Mouse (Mus musculus) cerebellum, postnatal 4 days (tissue): ENCODE data around the gene Cst11.
"Not testable (repeated sequence)": the region's sequence is repeated elsewhere in the genome, so short reads cannot be mapped to it uniquely, and the experiment has no call there.

Experiments
- DNase-seq, 2 experiments: peaks; one replicate each; pipeline ENCODE4 v3.0.0; 2022; ENCODE audit warnings: low spot score in 2 of 2, mixed read lengths in 1 of 2

Cst11 gene

DNA sequence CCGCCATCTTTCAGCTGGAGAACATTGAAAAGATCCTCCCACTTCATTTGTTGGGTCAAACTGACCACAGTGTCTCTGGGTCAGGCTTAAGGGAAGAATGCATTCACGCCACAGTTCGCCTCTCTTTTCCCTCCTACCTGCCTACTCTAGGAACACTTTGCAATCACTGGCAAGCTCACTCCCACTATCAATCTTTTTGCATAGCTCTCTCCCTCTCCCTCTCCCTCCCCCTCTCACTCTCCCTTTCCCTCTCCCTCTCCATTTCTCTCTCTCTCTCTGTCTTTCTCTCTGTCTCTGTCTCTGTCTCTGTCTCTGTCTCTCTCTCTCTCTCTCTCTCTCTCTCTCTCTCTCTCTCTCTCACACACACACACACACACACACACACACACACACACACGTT is at the start of gene Cst11:
TSS of gene Cst11 (minus strand) at position 101 of the 400 bp plus-strand sequence.
- DNase-seq, result not testable (repeated sequence)

DNA sequence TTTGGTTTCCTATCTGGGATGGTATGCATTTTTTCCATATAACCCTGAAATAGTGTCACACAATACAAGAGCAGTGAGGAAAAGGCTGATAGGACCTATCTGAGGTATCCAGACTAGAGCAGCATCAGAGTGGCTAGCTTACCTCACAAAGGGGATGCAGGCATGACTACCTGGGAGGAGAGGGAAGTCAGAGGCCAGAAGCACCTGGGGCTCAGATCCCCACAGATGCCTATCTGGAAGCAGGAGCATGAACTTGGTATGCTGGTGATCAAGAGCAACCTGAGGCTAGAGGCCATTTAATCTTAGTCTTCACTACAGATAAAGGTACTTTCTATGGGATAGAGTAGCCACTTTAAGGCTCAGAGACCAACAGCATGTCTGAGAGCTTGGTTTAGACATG is 48.6 kb upstream of the Cst11 start, which contains the start of gene Cst13:
TSS of gene Cst13 (plus strand) at position 173 of the 400 bp plus-strand sequence.
- DNase-seq, result no peak

DNA sequence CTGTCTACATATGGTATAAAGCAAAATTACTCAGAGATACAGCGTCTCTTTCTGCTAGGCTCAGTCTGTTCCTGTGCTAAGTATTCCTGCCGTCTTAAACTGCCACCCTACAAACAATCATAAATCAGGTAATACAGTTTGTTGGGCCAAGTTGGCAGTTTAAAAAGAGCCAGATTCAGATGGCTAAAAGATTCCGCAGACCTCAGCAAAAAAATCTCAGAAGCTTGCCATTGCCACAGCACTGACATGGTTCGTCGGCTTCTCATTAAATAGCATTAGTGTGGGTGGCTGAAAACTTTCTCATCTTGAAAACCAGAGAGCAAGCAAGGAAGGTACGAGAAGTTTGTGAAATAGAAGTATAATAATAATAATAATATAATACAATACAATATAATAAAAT is 35.4 kb upstream of the Cst11 start:
- no peak for DNase-seq

GRCm38 (mm10) chr2:148801491-148801921 is 30.2 kb upstream of the Cst11 start:
- DNase-seq, result peak in 1 of 2 experiments; percentile 4

DNA sequence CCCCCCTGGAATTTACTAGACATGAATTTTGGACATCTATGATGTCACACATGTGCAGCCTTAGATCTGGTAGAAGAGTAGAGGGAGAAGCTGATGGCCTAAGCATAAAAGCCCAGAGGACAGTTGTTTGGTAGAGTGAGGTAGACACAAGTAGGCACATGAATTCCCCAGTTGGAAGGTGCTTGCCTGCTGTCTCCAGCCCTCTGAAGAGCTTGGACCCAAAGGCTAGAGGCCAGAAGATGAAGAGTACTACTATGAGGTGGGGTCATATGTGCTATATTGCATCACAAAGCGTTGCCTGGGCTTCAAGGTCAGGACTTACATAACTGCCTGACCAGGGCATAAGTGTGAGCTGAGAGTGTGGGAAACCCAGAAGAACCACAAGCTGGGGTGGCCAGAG is 27.2 kb upstream of the Cst11 start, which contains the start of gene Cst8:
TSS of gene Cst8 (plus strand) at position 301 of the 400 bp plus-strand sequence.
- no peak for DNase-seq

DNA sequence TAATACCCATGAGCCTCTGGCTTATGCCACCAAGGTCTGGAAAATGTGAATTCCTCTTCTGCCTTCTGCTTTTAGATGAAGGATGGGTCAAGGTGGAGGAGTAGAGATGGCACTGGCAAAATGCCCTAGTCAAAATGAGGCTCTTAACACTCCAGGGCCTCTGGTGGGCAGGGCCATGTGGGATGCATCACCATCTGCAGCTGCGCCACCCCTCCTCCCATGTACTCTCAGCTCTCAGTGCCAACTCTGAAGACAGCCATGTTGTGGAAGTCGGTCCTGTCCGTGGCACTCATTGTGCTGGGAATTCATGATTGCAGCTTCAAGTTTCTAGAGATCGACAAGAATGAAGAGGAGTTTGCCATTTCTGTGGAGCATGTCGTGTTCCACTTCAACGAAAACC is 17.8 kb upstream of the Cst11 start, which contains the start of gene Cst12:
TSS of gene Cst12 (plus strand) at position 220 of the 400 bp plus-strand sequence.
- no peak for DNase-seq

- DNase-seq, result no peak
Measured at GRCm38 (mm10) chr2:148781709-148782108, 10.4 kb upstream of the Cst11 start, which contains the start of gene 8030411F24Rik. 8030411F24Rik (plus strand) TSS chr2:148782009.

DNA sequence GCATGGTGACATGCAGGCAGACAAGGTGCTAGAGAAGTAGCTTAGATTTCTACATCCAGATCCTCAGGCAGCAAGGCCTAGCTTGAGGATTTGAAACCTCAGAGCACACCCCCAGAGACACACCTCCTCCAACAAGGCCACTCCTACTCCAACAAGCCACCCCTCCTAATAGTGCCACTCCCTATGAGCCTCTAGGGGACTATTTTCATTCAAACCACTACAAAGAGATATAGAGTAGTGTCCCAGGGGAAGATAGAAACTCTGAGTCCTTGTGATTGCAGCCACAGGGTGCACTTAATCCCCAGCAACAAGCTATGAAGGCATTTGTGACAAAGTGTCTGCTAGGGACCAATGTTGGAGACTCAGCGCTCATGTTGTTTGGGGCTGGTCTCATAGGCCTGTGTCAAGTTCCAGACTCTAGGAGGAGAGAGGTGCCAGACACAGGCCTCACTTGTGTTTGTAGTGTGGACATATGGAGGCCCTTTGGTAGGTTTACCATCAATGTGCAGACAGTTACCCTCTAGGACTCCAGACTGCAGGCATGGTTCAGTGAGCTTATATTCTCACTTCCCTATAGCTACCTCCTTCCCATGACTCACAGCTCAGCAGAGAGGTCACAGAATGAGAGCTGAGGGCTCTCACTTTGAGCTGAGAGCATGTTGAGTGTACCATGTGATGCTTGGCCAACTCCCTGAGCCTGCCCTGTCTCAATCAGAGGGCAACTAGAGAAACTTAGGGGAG is 7.5 kb downstream of the Cst11 start:
- DNase-seq, result no peak

DNA sequence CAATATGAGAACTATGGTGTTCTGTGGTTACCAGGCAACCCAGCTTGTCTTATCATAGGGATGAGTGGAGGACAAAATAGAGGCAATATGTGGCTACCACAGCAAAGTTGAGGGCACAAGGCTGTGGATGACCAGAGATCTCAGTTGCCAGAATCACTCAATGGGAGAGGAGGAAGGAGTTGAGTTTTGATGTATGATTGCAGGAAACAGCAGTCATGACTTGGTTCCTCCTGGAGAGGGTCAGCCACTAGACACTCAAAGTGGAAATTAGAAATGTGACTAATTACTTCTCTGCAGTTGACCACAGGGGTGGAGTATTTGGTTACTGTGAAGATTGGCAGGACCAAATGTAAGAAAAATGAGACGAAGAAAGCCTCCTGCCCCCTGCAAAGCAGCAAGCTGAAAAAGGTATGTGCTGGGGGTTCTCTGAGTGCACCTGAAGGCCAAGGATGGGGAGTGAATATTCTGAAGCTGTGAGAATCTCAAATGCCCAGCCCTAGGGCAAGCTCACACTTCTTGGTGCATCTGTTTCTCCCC is 16.9 kb downstream of the Cst11 start:
- no peak for DNase-seq

- DNase-seq, result peak; percentile 42 to 63
Measured at GRCm38 (mm10) chr2:148751893-148752813, 19.1 kb downstream of the Cst11 start.

DNA sequence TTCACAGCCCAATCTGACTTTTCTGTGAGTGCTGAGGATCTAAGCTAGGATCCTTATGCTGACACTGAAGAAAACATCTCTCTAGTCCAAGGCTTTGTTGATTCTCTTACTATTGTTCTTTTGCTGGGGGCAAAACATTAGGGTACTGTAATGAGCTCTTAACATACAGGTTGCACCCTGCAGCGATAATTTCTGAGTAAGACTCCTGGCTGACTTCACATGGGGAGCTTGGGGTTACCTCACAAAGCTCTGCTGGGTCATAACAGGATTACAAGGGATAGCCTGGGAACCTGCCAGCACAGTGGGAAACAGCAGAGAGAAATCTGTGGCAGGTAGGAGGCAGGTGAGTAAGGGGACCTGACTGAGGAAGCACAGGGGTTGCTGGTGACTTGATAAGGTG is 21.2 kb downstream of the Cst11 start, which contains the start of gene Cstl1:
TSS of gene Cstl1 (plus strand) at position 301 of the 400 bp plus-strand sequence.
- no peak for DNase-seq

DNA sequence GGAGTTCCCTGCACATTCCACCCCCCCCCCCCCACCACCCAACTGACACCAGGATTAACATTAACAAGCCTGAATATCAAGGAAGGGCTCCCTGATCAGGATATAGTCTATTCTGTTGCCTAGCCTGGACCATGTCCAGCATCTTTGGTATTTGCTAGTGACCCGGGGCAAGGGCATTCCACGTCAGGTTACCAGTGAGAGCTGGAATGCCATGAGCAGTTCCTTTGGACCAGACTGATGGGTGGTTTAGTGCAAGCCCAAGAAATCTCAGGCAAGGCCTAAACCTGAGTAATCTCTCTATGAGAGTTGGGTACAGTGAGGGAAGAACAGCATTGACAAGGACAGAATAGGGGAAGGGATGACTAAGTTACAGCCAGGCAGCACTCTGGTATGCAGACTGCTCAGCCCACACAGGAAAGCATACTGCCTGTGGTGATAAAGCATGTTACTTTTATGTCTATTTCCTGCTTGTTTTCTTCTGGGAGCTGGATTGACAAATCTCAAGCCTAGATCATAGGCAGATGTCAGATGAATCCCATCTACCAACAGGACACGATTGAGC is 27.4 kb downstream of the Cst11 start:
- no peak for DNase-seq

GRCm38 (mm10) chr2:148743001-148743400 is 28.3 kb downstream of the Cst11 start:
- peak in 1 of 2 experiments; percentile 40 for DNase-seq

GRCm38 (mm10) chr2:148732327-148733000 is 38.8 kb downstream of the Cst11 start, which contains the start of gene Napb:
Napb (minus strand) TSS chr2:148732467.
- peak; percentile 81 to 87 for DNase-seq

GRCm38 (mm10) chr2:148731614-148732326 is 39.5 kb downstream of the Cst11 start:
- peak in 1 of 2 experiments; percentile 27 for DNase-seq

GRCm38 (mm10) chr2:148719271-148719995 is 51.9 kb downstream of the Cst11 start:
- no peak for DNase-seq
